Mouse (Mus musculus) CH12.LX (cell line): Measurements from ENCODE around the gene March6. TPM values are rescaled to one million over a fixed set of nuclear protein-coding genes. Genes with fewer than 3 reads are reported as not detected.
A peak's percentile ranks its signal among the peaks of the same experiment; 100 is the strongest.

Experiments used
- DNase-seq: peaks from one replicate; pipeline ENCODE4 v3.0.0-alpha.2; 2013; ENCODE audit errors: extremely low read depth
- H3K27ac ChIP-seq: 2 replicates; pipeline ENCODE4 v1.5.1; 2012; ENCODE audit warnings: low read depth, mild to moderate bottlenecking, control low read depth, moderate library complexity; ENCODE audit not compliant: insufficient read depth
- H3K27me3 ChIP-seq: replicated peaks from 2 replicates; pipeline ENCODE3; 2012; ENCODE audit warnings: inconsistent platforms
- H3K36me3 ChIP-seq, 2 experiments: replicated peaks in 1 of 2; 2 replicates each; pipeline versions ENCODE3 to v1.6.1; 2012; ENCODE audit warnings: inconsistent platforms in 1 of 2, low read length in 1 of 2, mild to moderate bottlenecking in 1 of 2, mixed read lengths in 1 of 2, moderate library complexity in 1 of 2; ENCODE audit not compliant: control insufficient read depth in 1 of 2, insufficient read depth in 1 of 2
- H3K4me1 ChIP-seq, 2 experiments: 2 replicates each; pipeline ENCODE4 v1.6.1; 2012; ENCODE audit warnings: inconsistent platforms in 1 of 2, moderate library complexity in 1 of 2; ENCODE audit not compliant: insufficient read depth in 2 of 2, control insufficient read depth in 1 of 2
- H3K4me2 ChIP-seq: 2 replicates; pipeline ENCODE4 v1.6.1; 2012; ENCODE audit warnings: low read depth, mild to moderate bottlenecking, control low read depth; ENCODE audit not compliant: poor library complexity, insufficient read depth, severe bottlenecking
- H3K4me3 ChIP-seq, 3 experiments: fragments of 150-350 bp in 1 of 3; sonication (generic) in 1 of 3; replicated peaks in 1 of 3; 2 replicates each; pipeline versions ENCODE3 to v1.5.1; 2011 to 2012; ENCODE audit warnings: low read depth in 2 of 3, low read length in 2 of 3, mild to moderate bottlenecking in 2 of 3, moderate library complexity in 2 of 3, control low read depth in 1 of 3, improper control_type of control experiment in 1 of 3, inconsistent platforms in 1 of 3, mixed read lengths in 1 of 3; ENCODE audit not compliant: poor library complexity in 1 of 3
- H3K79me2 ChIP-seq: replicated peaks from 2 replicates; pipeline ENCODE4 v1.6.1; 2012; ENCODE audit warnings: mild to moderate bottlenecking, moderate library complexity; ENCODE audit not compliant: control insufficient read depth, poor library complexity, insufficient read depth, severe bottlenecking; ENCODE audit errors: extremely low read depth
- H3K9ac ChIP-seq: 2 replicates; pipeline ENCODE4 v1.6.1; 2012; ENCODE audit warnings: low read depth, mild to moderate bottlenecking, control low read depth, moderate library complexity; ENCODE audit not compliant: insufficient read depth
- H3K9me3 ChIP-seq: replicated peaks from 2 replicates; pipeline ENCODE3; 2012; ENCODE audit warnings: low read length, inconsistent platforms, mixed read lengths
- ELF1 ChIP-seq: IDR thresholded peaks from 2 replicates; pipeline ENCODE4 v1.6.1; 2014; ENCODE audit warnings: low read depth, mild to moderate bottlenecking, inconsistent platforms, low read length, improper control_type of control experiment
- EP300 ChIP-seq: IDR thresholded peaks from 2 replicates; pipeline ENCODE4 v1.6.1; 2011; ENCODE audit warnings: low read length, improper control_type of control experiment
- IRF4 ChIP-seq: IDR thresholded peaks from 2 replicates; pipeline ENCODE4 v1.6.1; 2014; ENCODE audit warnings: low read depth, mild to moderate bottlenecking, inconsistent platforms, low read length, improper control_type of control experiment
- JUN ChIP-seq: IDR thresholded peaks from 2 replicates; pipeline ENCODE4 v1.6.1; 2011; ENCODE audit warnings: low read depth, mild to moderate bottlenecking, low read length, improper control_type of control experiment, moderate library complexity; ENCODE audit not compliant: insufficient read depth
- KAT2A ChIP-seq: IDR thresholded peaks from 2 replicates; pipeline ENCODE4 v1.6.1; 2012; ENCODE audit warnings: low read length, improper control_type of control experiment, inconsistent platforms; ENCODE audit not compliant: insufficient replicate concordance
- MAX ChIP-seq: IDR thresholded peaks from 2 replicates; pipeline ENCODE4 v1.6.1; 2011; ENCODE audit warnings: low read length, improper control_type of control experiment
- MAZ ChIP-seq: IDR thresholded peaks from 2 replicates; pipeline ENCODE4 v1.6.1; 2012; ENCODE audit warnings: low read depth, mild to moderate bottlenecking, inconsistent platforms, low read length, improper control_type of control experiment, moderate library complexity
- MEF2A ChIP-seq: IDR thresholded peaks from 2 replicates; pipeline ENCODE4 v1.6.1; 2014; ENCODE audit warnings: low read depth, mild to moderate bottlenecking, inconsistent platforms, low read length, improper control_type of control experiment, borderline replicate concordance
- MXI1 ChIP-seq: IDR thresholded peaks from 2 replicates; pipeline ENCODE4 v1.6.1; 2011; ENCODE audit warnings: mild to moderate bottlenecking, low read depth, low read length, improper control_type of control experiment
- MYC ChIP-seq: IDR thresholded peaks from 2 replicates; pipeline ENCODE4 v1.6.1; 2011; ENCODE audit warnings: low read depth, mild to moderate bottlenecking, improper control_type of control experiment, low read length
- NELFE ChIP-seq: IDR thresholded peaks from 2 replicates; pipeline ENCODE4 v1.6.1; 2011; ENCODE audit warnings: low read depth, low read length, improper control_type of control experiment
- NRF1 ChIP-seq: IDR thresholded peaks from 2 replicates; pipeline ENCODE4 v1.6.1; 2014; ENCODE audit warnings: low read depth, mild to moderate bottlenecking, inconsistent platforms, low read length, improper control_type of control experiment, moderate library complexity
- PAX5 ChIP-seq: IDR thresholded peaks from 2 replicates; pipeline ENCODE4 v1.6.1; 2012; ENCODE audit warnings: low read length, inconsistent platforms, mixed read lengths
- POLR2A ChIP-seq: IDR thresholded peaks from 2 replicates; pipeline ENCODE4 v1.6.1; 2011; ENCODE audit warnings: low read depth, mild to moderate bottlenecking, improper control_type of control experiment, low read length
- RAD21 ChIP-seq: IDR thresholded peaks from 2 replicates; pipeline ENCODE4 v1.6.1; 2011; ENCODE audit warnings: low read depth, mild to moderate bottlenecking, low read length, improper control_type of control experiment, moderate library complexity
- RCOR1 ChIP-seq: conservative IDR thresholded peaks from 2 replicates; pipeline ENCODE4 v1.6.1; 2012; ENCODE audit warnings: low read depth, mild to moderate bottlenecking, inconsistent platforms, low read length, improper control_type of control experiment
- SIN3A ChIP-seq: IDR thresholded peaks from 2 replicates; pipeline ENCODE4 v1.6.1; 2012; ENCODE audit warnings: low read length, improper control_type of control experiment, inconsistent platforms
- TBP ChIP-seq: conservative IDR thresholded peaks from 2 replicates; pipeline ENCODE4 v1.6.1; 2011; ENCODE audit warnings: low read depth, low read length, improper control_type of control experiment
- TCF12 ChIP-seq: IDR thresholded peaks from 2 replicates; pipeline ENCODE4 v1.6.1; 2014; ENCODE audit warnings: low read depth, mild to moderate bottlenecking, inconsistent platforms, low read length, improper control_type of control experiment
- UBTF ChIP-seq: IDR thresholded peaks from 2 replicates; pipeline ENCODE4 v1.6.1; 2012; ENCODE audit warnings: low read depth, mild to moderate bottlenecking, inconsistent platforms, low read length, improper control_type of control experiment, moderate library complexity
- USF1 ChIP-seq: IDR thresholded peaks from 2 replicates; pipeline ENCODE4 v1.6.1; 2014; ENCODE audit warnings: low read depth, mild to moderate bottlenecking, inconsistent platforms, low read length, improper control_type of control experiment
- USF2 ChIP-seq: conservative IDR thresholded peaks from 2 replicates; pipeline ENCODE4 v1.6.1; 2011; ENCODE audit warnings: low read depth, low read length, improper control_type of control experiment
- ZC3H11A ChIP-seq: IDR thresholded peaks from 2 replicates; pipeline ENCODE4 v1.6.1; 2012; ENCODE audit warnings: low read depth, mild to moderate bottlenecking, inconsistent platforms, low read length, improper control_type of control experiment
- ZMIZ1 ChIP-seq: IDR thresholded peaks from 2 replicates; pipeline ENCODE4 v1.6.1; 2012; ENCODE audit warnings: low read depth, mild to moderate bottlenecking, inconsistent platforms, low read length, improper control_type of control experiment
- ZNF384 ChIP-seq: IDR thresholded peaks from 2 replicates; pipeline ENCODE4 v1.6.1; 2012; ENCODE audit warnings: low read depth, low read length, improper control_type of control experiment, inconsistent platforms
- dilution Hi-C: fragments of 300-500 bp; cut with MboI; formaldehyde crosslinking; loops from 2 replicates; pipeline ENCODE4 v1.14.3; 2020; ENCODE audit warnings: low sequenced_read_pairs; ENCODE audit not compliant: extremely low pct_unique_long_range_greater_than_20kb, extremely low pct_ligation_motif_present
- in situ Hi-C: fragments of 300-500 bp; cut with MboI; formaldehyde crosslinking; loops from 3 replicates; pipeline ENCODE4 v1.14.3; 2019; ENCODE audit warnings: low sequenced_read_pairs, low pct_ligation_motif_present, low pct_unique_long_range_greater_than_20kb, mixed read lengths
- polyA plus RNA-seq: library from polyadenylated mRNA; unstranded; fragments of >175 nt; gene quantifications from 2 replicates; pipeline ENCODE4 v1.2.1, GENCODE M21; 2012; ENCODE audit warnings: low read depth; ENCODE audit not compliant: insufficient read length
- total RNA-seq, 2 experiments: library from RNA; depleted of rRNA; stranded (reverse); fragments of 300-350 nt in 1 of 2; fragments of >200 nt in 1 of 2; gene quantifications; 2 replicates each; pipeline ENCODE4 v1.2.3; 2012 to 2014

The March6 gene
- 18.0 and 18.3 TPM in 2 replicates for total RNA-seq (2012; rRNA removed)
- 29.1 and 29.3 TPM in 2 replicates for total RNA-seq (2014; rRNA removed)
- polyA plus RNA-seq: 32.2 and 41.4 TPM in 2 replicates

- H3K9ac ChIP-seq: peak within 1 kb of the TSS; percentile 86
- H3K4me1 ChIP-seq: peaks cover 15 to 42% of the 10 kb centered on the region in 2 experiments
- TF ChIP-seq ELF1 (peak; percentile 43; the same call in 1 of the 2 replicates), NELFE (peak; percentile 76), MXI1 (peak; percentile 45), MAX (no peak), MAZ (no peak), MYC (no peak), KAT2A (0 out of 2 replicates have a peak, but pooled peaks have one; percentile 39), USF1 (no peak), IRF4 (peak; percentile 39; the same call in 1 of the 2 replicates), ZMIZ1 (peak; percentile 52; the same call in 1 of the 2 replicates), SIN3A (peak; percentile 19; the same call in 1 of the 2 replicates), ZC3H11A (no peak), RCOR1 (no peak), POLR2A (peak; percentile 76), TCF12 (peak; percentile 74), NRF1 (peak; percentile 60), RAD21 (no peak), ZNF384 (no peak), UBTF (no peak; the same call in 1 of the 2 replicates)
- peaks cover 0 to 24% of the 10 kb centered on the region in 2 experiments for H3K36me3 ChIP-seq
- dilution Hi-C loops (no loop called here), in situ Hi-C loops (loop anchor here (10.0 kb wide), 1 partner anchor 54 kb away; no protein-coding TSS in a partner anchor)
- H3K4me2 ChIP-seq: peak within 1 kb of the TSS; percentile 72
- peak within 1 kb of the TSS; percentile 86 for H3K27ac ChIP-seq
- peak within 1 kb of the TSS; percentile 71 to 100 (median 92) for H3K4me3 ChIP-seq
- peaks cover 40% of the 10 kb centered on the region for H3K79me2 ChIP-seq
- peak; percentile 88 for DNase-seq
- no peaks in the 10 kb centered on the region for H3K9me3 ChIP-seq
- H3K27me3 ChIP-seq: no peaks in the 10 kb centered on the region
Observed at GRCm38 (mm10) chr15:31530659-31531445, at the start of gene March6. TSS of gene March6 (minus strand) at chr15:31531053.

GRCm38 (mm10) chr15:31576076-31576475, 45.2 kb upstream of the March6 start:
- DNase-seq: no peak
- dilution Hi-C loops (no loop called here), in situ Hi-C loops (no loop called here)
- Histone ChIP-seq H3K4me1 (peaks cover 0 to 16% of the 10 kb centered on the region in 2 experiments; a peak in 2 of 4 replicates), H3K9ac (no peak overlapping the region), H3K9me3 (no peaks in the 10 kb centered on the region), H3K4me3 (no peak overlapping the region), H3K36me3 (no peaks in the 10 kb centered on the region), H3K27me3 (no peaks in the 10 kb centered on the region), H3K27ac (no peak overlapping the region), H3K79me2 (no peaks in the 10 kb centered on the region), H3K4me2 (no peak overlapping the region)
- no peak for TF ChIP-seq TBP
- no peak for TF ChIP-seq PAX5
- no peak for TF ChIP-seq SIN3A
- TF ChIP-seq JUN: no peak
- TF ChIP-seq MYC: no peak
- TF ChIP-seq KAT2A: no peak
- TF ChIP-seq MAX: no peak
- TF ChIP-seq NELFE: no peak
- no peak for TF ChIP-seq RCOR1
- no peak for TF ChIP-seq USF1
- no peak for TF ChIP-seq MEF2A
- no peak for TF ChIP-seq ZC3H11A
- no peak for TF ChIP-seq USF2
- no peak for TF ChIP-seq EP300
